Mouse (Mus musculus) intestine, embryonic 14.5 days (tissue): Measurements from ENCODE around the gene Tmbim1. TPM values are rescaled to one million over a fixed set of nuclear protein-coding genes. Genes with fewer than 3 reads are reported as not detected.

Source experiments
- ATAC-seq: fragments of 200-750 bp; cut with Nextera tagmentation; replicated peaks from 2 replicates; pipeline ENCODE4 v1.8.0; 2017; ENCODE audit warnings: low read depth, moderate number of reproducible peaks, moderate TSS enrichment, moderate library complexity; ENCODE audit not compliant: low FRiP score, low TSS enrichment
- DNase-seq: peaks from one replicate; pipeline ENCODE4 v3.0.0-alpha.2; 2018; ENCODE audit warnings: low spot score
- H3K27ac ChIP-seq: fragments of 300-500 bp; sonication (generic); 2 replicates; pipeline ENCODE4 v1.5.1; 2014; ENCODE audit warnings: low read depth, mild to moderate bottlenecking, control low read depth
- H3K27me3 ChIP-seq: fragments of 300-500 bp; sonication (generic); replicated peaks from 2 replicates; pipeline ENCODE4 v1.6.1; 2014; ENCODE audit warnings: low read length, control low read depth; ENCODE audit not compliant: control insufficient read depth, insufficient read depth
- H3K36me3 ChIP-seq: fragments of 300-500 bp; sonication (generic); 2 replicates; pipeline ENCODE4 v1.6.1; 2014; ENCODE audit warnings: low read length, control low read depth; ENCODE audit not compliant: control insufficient read depth, insufficient read depth
- H3K4me1 ChIP-seq: fragments of 300-500 bp; sonication (generic); replicated peaks from 2 replicates; pipeline ENCODE4 v1.6.1; 2014; ENCODE audit warnings: low read length, control low read depth, mixed read lengths; ENCODE audit not compliant: control insufficient read depth, insufficient read depth
- H3K4me2 ChIP-seq: fragments of 300-500 bp; sonication (generic); 2 replicates; pipeline ENCODE4 v1.6.1; 2014; ENCODE audit warnings: low read length
- H3K4me3 ChIP-seq: fragments of 300-500 bp; sonication (generic); 2 replicates; pipeline ENCODE4 v1.5.1; 2014; ENCODE audit warnings: low read depth, low read length, control low read depth, mixed read lengths
- H3K9ac ChIP-seq: fragments of 300-500 bp; sonication (generic); 2 replicates; pipeline ENCODE4 v1.6.1; 2014; ENCODE audit warnings: mild to moderate bottlenecking, low read length
- H3K9me3 ChIP-seq: fragments of 300-500 bp; sonication (generic); 2 replicates; pipeline ENCODE4 v1.6.1; 2016; ENCODE audit warnings: low read length, control low read depth; ENCODE audit not compliant: control insufficient read depth
- WGBS: fragments of 180-500 bp; shearing (Covaris S2); extraction: QIAGEN DNeasy Blood & Tissue Kit; methylation state at CpG from one replicate; pipeline ENCODE4 v1.1.7; 2014; 5-methylcytosine and 5-hydroxymethylcytosine counted together
- polyA plus RNA-seq: library from polyadenylated mRNA; unstranded; fragments of >200 nt; fragmentation: Nextera tagmentation; extraction: Ambion mirVana; gene quantifications from 2 replicates; pipeline ENCODE4 v1.2.1, GENCODE M21; 2014

Tmbim1 gene
- polyA plus RNA-seq, 1 experiment from 2014 or later = 42.6 TPM

GRCm38 (mm10) chr1:74262510-74262909 lies 42.9 kb downstream of the Tmbim1 start:
- DNase-seq (no peak), ATAC-seq (no peak)
- H3K4me3 ChIP-seq = no peak overlapping the region
- no peaks in the 10 kb centered on the region for H3K9me3 ChIP-seq
- WGBS = 82% methylated on average over 6 of the region's 6 CpGs
- H3K4me1 ChIP-seq = no peaks in the 10 kb centered on the region
- H3K27ac ChIP-seq = no peak overlapping the region
- H3K9ac ChIP-seq = no peak overlapping the region
- H3K4me2 ChIP-seq = no peak overlapping the region
- H3K36me3 ChIP-seq = peaks cover 94% of the 10 kb centered on the region
- no peaks in the 10 kb centered on the region for H3K27me3 ChIP-seq

- Histone ChIP-seq H3K9me3 (no peaks in the 10 kb centered on the region), H3K36me3 (peaks cover 94% of the 10 kb centered on the region), H3K4me1 (no peaks in the 10 kb centered on the region), H3K27ac (no peak overlapping the region), H3K4me3 (no peak overlapping the region), H3K27me3 (no peaks in the 10 kb centered on the region), H3K4me2 (no peak overlapping the region), H3K9ac (no peak overlapping the region)
- ATAC-seq (no peak), DNase-seq (no peak)
- WGBS = 84% methylated on average over 4 of the region's 4 CpGs
These were observed 48.6 kb downstream of the Tmbim1 start for GRCm38 (mm10) chr1:74256782-74257181.

GRCm38 (mm10) chr1:74255704-74256345 lies 49.6 kb downstream of the Tmbim1 start:
- Histone ChIP-seq H3K36me3 (peaks cover 94% of the 10 kb centered on the region), H3K9ac (no peak overlapping the region), H3K4me1 (no peaks in the 10 kb centered on the region), H3K4me3 (no peak overlapping the region), H3K27ac (no peak overlapping the region), H3K4me2 (no peak overlapping the region), H3K9me3 (no peaks in the 10 kb centered on the region), H3K27me3 (no peaks in the 10 kb centered on the region)
- no peak for DNase-seq
- 87% methylated on average over 8 of the region's 8 CpGs for WGBS
- ATAC-seq = 0 out of 2 replicates have a peak, but pooled peaks have one; percentile 12

GRCm38 (mm10) chr1:74250096-74250495 lies 55.3 kb downstream of the Tmbim1 start:
- H3K27me3 ChIP-seq = no peaks in the 10 kb centered on the region
- peaks cover 83% of the 10 kb centered on the region for H3K36me3 ChIP-seq
- H3K9ac ChIP-seq = no peak overlapping the region
- ATAC-seq = no peak
- H3K9me3 ChIP-seq = no peaks in the 10 kb centered on the region
- H3K27ac ChIP-seq = peak overlapping the region; percentile 78
- H3K4me1 ChIP-seq = peaks cover 3% of the 10 kb centered on the region
- no peak overlapping the region for H3K4me2 ChIP-seq
- DNase-seq = no peak
- H3K4me3 ChIP-seq = no peak overlapping the region
- WGBS = 82% methylated on average over 4 of the region's 4 CpGs

- ATAC-seq (0 out of 2 replicates have a peak, but pooled peaks have one; percentile 40), DNase-seq (no peak)
- Histone ChIP-seq H3K27me3 (no peaks in the 10 kb centered on the region), H3K9me3 (no peaks in the 10 kb centered on the region), H3K9ac (no peak overlapping the region), H3K36me3 (peaks cover 77% of the 10 kb centered on the region), H3K4me2 (no peak overlapping the region), H3K27ac (peak overlapping the region; percentile 78), H3K4me1 (peaks cover 4% of the 10 kb centered on the region), H3K4me3 (no peak overlapping the region)
- WGBS = 67% methylated on average over 5 of the region's 5 CpGs
These were observed 56.0 kb downstream of the Tmbim1 start for GRCm38 (mm10) chr1:74249331-74249980.

- Histone ChIP-seq H3K9me3 (no peaks in the 10 kb centered on the region), H3K36me3 (peaks cover 70% of the 10 kb centered on the region), H3K27me3 (no peaks in the 10 kb centered on the region), H3K4me1 (peaks cover 10% of the 10 kb centered on the region), H3K4me2 (no peak overlapping the region; the same call in 1 of the 2 replicates), H3K27ac (peak overlapping the region; percentile 78), H3K4me3 (no peak overlapping the region), H3K9ac (no peak overlapping the region)
- ATAC-seq (0 out of 2 replicates have a peak, but pooled peaks have one; percentile 35), DNase-seq (no peak)
- 39% methylated on average over 1 of the region's 1 CpGs for WGBS
These were observed 56.6 kb downstream of the Tmbim1 start for GRCm38 (mm10) chr1:74248799-74249198.

GRCm38 (mm10) chr1:74245525-74245924 lies 59.9 kb downstream of the Tmbim1 start:
- no peaks in the 10 kb centered on the region for H3K9me3 ChIP-seq
- 44% methylated on average over 2 of the region's 2 CpGs for WGBS
- no peak overlapping the region for H3K27ac ChIP-seq
- H3K4me2 ChIP-seq = no peak overlapping the region
- H3K27me3 ChIP-seq = no peaks in the 10 kb centered on the region
- ATAC-seq (no peak), DNase-seq (no peak)
- peaks cover 20% of the 10 kb centered on the region for H3K4me1 ChIP-seq
- no peak overlapping the region for H3K4me3 ChIP-seq
- H3K36me3 ChIP-seq = peaks cover 37% of the 10 kb centered on the region
- no peak overlapping the region for H3K9ac ChIP-seq

GRCm38 (mm10) chr1:74240832-74241231 lies 64.6 kb downstream of the Tmbim1 start:
- DNase-seq (no peak), ATAC-seq (no peak)
- Histone ChIP-seq H3K4me3 (0 out of 2 replicates have a peak overlapping the region, but pooled peaks have one; percentile 0), H3K27me3 (no peaks in the 10 kb centered on the region), H3K9me3 (no peaks in the 10 kb centered on the region), H3K27ac (peak overlapping the region; percentile 76), H3K4me2 (peak overlapping the region; percentile 74), H3K36me3 (no peaks in the 10 kb centered on the region; the same call in 1 of the 2 replicates), H3K9ac (no peak overlapping the region), H3K4me1 (peaks cover 48% of the 10 kb centered on the region)
- 48% methylated on average over 4 of the region's 4 CpGs for WGBS
